Mouse (Mus musculus): ENCODE measurements at regions not wholly inside any gene's neighbourhood (a gene's known extent, or its start where the extent isn't known, plus 50 kb on each side); places are given as distances from the start of the nearest gene placed in this dataset.

DNA sequence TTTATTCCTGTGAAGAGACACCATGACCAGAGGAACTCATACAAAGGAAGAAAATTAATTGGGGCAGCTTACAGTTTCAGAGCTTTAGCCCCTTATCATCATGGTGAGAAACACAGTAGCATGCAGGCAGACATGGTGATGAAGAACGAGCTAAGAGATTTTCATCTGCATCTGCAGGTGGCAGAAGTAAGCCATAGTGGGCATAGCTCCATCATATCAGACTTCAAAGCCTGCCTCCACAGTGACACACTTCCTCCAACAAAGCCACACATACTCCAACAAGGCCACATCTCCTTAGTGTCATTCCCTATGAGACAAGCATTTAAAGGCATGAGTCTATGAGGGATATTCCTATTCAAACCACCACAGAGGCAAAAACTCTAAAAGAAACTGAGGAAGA, 800.7 kb upstream of the Pcdh9 start:
- no peak for DNase-seq

DNA sequence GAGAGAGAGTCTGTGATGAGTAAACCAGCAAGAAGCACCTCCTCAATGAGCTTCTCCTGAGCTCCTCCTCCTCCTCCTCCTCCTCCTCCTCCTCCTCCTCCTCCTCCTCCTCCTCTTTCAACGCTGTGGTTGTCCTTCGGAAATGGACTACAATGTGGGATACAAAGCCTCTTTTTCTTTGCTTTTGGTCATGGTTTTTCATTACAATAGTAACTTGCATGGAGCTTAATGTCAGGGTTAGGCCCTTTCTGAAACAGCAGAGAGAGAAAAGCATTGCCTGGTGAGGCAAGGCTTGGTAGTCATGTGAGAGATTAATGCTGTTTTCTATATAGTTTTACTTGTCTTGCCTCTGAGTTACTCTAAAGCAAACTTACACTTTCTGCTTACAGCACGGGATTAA, 787.2 kb upstream of the Pcdh9 start:
- DNase-seq, result no peak

DNA sequence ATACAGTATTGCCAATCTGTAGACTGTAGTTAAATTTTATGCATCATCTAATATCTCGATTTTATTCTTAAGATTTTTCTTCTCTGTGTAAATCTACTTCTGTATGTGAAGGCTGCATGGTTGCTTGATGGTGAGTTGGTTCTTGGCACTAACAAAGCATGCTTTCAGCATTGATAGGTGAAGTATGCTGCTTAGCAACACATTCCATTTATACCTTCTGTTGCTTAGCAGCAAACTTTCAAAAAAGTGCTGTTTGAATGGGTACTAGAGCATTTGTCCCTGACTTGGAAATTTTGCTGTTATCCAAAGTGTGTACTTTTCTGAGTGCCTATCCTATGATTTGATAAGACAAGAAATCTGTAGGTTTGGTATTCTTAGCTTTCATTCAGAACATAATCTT, 763.1 kb upstream of the Pcdh9 start:
- DNase-seq, result peak; percentile 2

DNA sequence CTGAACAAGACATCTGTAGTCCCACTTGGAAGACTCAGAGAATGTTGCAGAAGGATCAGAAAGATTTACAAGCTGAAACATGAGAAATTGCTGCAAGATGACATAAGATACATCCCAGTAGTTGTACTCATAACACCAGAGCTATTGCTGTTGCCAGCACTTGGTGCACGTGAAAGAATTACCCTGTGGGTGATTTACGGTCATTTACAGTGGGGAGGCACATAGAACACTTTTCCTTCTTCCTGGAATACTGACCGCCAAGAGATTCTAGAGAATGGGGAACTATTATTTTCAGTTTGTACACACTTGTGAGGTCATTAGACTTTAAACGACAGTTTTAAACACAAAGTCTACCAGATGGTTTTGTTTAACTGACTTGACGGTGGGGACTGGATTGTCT, 724.5 kb upstream of the Pcdh9 start:
- no peak for DNase-seq

All from right cerebral cortex, adult 18-20 months (tissue).